Mouse (Mus musculus) liver, embryonic 13.5 days (tissue): ENCODE measurements around the gene Sos2. TPM values are rescaled to one million over a fixed set of nuclear protein-coding genes. Genes with fewer than 3 reads are reported as not detected.

Experiments
- ATAC-seq: fragments of 200-750 bp; cut with Nextera tagmentation; 2 replicates; pipeline ENCODE4 v1.8.0; 2017; ENCODE audit warnings: low read depth, mild to moderate bottlenecking, moderate number of reproducible peaks, moderate library complexity
- DNase-seq: peaks from one replicate; pipeline ENCODE4 v3.0.0; 2022
- H3K27ac ChIP-seq: fragments of 300-500 bp; sonication (generic); 2 replicates; pipeline ENCODE4 v1.5.1; 2015; ENCODE audit warnings: moderate library complexity, mild to moderate bottlenecking, inconsistent platforms
- H3K27me3 ChIP-seq: fragments of 300-500 bp; sonication (generic); 2 replicates; pipeline ENCODE4 v1.6.1; 2015; ENCODE audit warnings: mild to moderate bottlenecking, inconsistent platforms
- H3K36me3 ChIP-seq: fragments of 300-500 bp; sonication (generic); 2 replicates; pipeline ENCODE4 v1.6.1; 2015; ENCODE audit warnings: mild to moderate bottlenecking, inconsistent platforms
- H3K4me1 ChIP-seq: fragments of 300-500 bp; sonication (generic); replicated peaks from 2 replicates; pipeline ENCODE4 v1.6.1; 2015; ENCODE audit warnings: inconsistent platforms
- H3K4me2 ChIP-seq: fragments of 300-500 bp; sonication (generic); 2 replicates; pipeline ENCODE4 v1.6.1; 2015; ENCODE audit warnings: inconsistent platforms, mild to moderate bottlenecking, moderate library complexity
- H3K4me3 ChIP-seq: fragments of 300-500 bp; sonication (generic); replicated peaks from 2 replicates; pipeline ENCODE4 v1.5.1; 2015; ENCODE audit warnings: mild to moderate bottlenecking, inconsistent platforms
- H3K9ac ChIP-seq: fragments of 300-500 bp; sonication (generic); 2 replicates; pipeline ENCODE4 v1.6.1; 2015; ENCODE audit warnings: mild to moderate bottlenecking, inconsistent platforms
- H3K9me3 ChIP-seq: fragments of 300-500 bp; sonication (generic); replicated peaks from 2 replicates; pipeline ENCODE4 v1.6.1; 2016; ENCODE audit warnings: inconsistent platforms
- WGBS: fragments of 180-500 bp; shearing (Covaris S2); methylation state at CpG from one replicate; pipeline ENCODE4 v1.1.7; 2015; ENCODE audit not compliant: insufficient replicate concordance; 5-methylcytosine and 5-hydroxymethylcytosine counted together
- polyA plus RNA-seq: library from polyadenylated mRNA; unstranded; fragments of >200 nt; fragmentation: Nextera tagmentation; extraction: Ambion mirVana; gene quantifications from 2 replicates; pipeline ENCODE4 v1.2.1, GENCODE M21; 2015

Gene Sos2
- polyA plus RNA-seq, 1 experiment from 2014 or later, result 3.4 TPM

DNA sequence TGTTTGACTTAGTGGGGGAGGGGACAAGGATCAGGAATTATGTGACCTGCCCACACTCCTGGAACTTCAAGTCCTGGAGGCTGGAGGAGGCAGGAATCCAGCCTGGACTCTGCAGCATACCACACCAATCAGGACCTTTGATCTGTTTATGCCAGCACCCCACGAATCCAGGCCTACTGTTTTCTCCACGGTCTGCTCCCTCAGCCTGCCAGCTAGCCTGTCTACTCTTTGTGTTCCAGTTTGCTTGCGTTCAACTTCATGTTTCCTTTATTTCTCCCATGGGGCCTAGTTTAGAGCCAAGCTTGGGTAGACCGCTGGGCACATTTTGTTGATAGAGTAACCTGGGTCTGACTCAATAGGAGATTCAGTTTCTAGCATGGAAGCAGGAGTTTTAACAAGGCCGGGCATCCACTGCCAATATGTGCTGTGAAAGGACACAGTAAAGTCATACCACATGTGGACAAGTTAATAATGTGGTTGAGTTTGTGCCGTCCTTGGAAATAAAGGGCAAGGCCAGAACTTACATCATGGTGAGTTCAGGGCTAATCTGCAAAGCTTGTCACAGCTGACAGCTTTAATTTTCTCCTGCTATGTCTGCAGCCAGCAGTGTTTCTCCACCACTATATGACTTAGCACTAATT lies 125.3 kb downstream of the Sos2 start:
- Histone ChIP-seq H3K4me2 (no peak overlapping the region), H3K9me3 (no peaks in the 10 kb centered on the region), H3K36me3 (no peaks in the 10 kb centered on the region), H3K27ac (no peak overlapping the region), H3K4me1 (no peaks in the 10 kb centered on the region), H3K4me3 (no peak overlapping the region), H3K27me3 (no peaks in the 10 kb centered on the region), H3K9ac (no peak overlapping the region)
- no peak for ATAC-seq
- no peak for DNase-seq
- WGBS, result 63% methylated on average over 6 of the region's 6 CpGs

DNA sequence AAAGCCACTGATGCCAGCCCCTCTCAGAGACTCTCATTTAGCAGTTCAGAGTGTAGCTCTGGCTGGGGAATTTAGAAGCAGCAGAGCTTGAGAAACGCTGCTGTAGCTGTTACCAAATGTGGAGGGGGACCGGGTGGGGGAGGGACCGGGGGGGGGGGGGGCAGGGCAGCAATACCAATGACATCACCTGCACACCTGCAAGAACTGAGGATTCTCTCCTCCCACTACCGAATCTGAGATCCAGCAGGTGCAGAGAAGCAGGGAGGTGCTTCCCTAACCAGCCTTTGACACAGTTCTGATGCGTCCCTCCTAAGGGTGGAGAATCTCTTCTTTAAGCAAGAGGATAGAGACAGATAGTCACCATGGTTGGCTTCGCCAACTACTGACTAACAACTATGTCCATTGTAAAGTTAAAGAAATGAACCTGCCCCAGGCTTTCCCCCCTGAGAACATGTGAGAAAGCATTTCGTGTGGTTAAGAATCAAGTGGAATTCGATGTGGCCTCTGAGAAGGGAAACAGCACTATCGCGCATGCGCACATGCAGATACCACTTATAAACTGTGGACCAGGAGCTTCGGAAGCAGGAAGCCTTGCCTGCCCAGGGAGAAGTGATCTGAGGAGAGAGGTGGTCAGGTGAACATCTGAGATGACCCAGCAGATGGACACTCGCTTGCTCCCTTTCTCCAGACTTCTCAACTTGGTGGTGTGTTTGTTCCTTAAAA lies 136.0 kb downstream of the Sos2 start:
- no peak overlapping the region for H3K9ac ChIP-seq
- H3K4me1 ChIP-seq, result peaks cover 13% of the 10 kb centered on the region
- H3K27me3 ChIP-seq, result no peaks in the 10 kb centered on the region
- H3K4me2 ChIP-seq, result no peak overlapping the region
- no peak for DNase-seq
- H3K27ac ChIP-seq, result no peak overlapping the region
- H3K9me3 ChIP-seq, result no peaks in the 10 kb centered on the region
- H3K36me3 ChIP-seq, result no peaks in the 10 kb centered on the region
- no peak for ATAC-seq
- WGBS, result 57% methylated on average over 13 of the region's 13 CpGs
- H3K4me3 ChIP-seq, result no peak overlapping the region

DNA sequence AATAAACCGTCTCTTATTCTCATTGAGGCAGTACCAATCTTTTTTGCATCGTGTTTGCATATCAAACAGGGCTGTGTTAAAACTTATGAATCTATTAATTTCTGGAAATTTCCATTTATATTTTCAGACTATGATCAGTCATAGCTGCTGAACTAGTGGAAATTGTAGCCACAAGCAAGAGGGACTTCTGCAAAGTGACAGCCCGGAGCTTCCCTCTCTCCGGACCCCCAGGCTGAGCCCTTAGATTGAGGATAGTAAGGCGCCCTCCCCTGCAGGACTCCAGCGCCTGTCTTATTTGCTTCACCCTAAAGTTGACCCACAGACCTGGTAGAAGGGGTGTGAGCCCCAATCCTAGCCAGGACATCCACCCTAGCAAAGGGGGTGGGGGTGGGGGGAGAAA lies 136.7 kb downstream of the Sos2 start:
- Histone ChIP-seq H3K27me3 (no peaks in the 10 kb centered on the region), H3K4me1 (peaks cover 16% of the 10 kb centered on the region), H3K9me3 (no peaks in the 10 kb centered on the region), H3K27ac (no peak overlapping the region), H3K4me3 (no peak overlapping the region), H3K9ac (no peak overlapping the region), H3K4me2 (no peak overlapping the region), H3K36me3 (no peaks in the 10 kb centered on the region)
- 62% methylated on average over 6 of the region's 6 CpGs for WGBS
- no peak for DNase-seq
- no peak for ATAC-seq

DNA sequence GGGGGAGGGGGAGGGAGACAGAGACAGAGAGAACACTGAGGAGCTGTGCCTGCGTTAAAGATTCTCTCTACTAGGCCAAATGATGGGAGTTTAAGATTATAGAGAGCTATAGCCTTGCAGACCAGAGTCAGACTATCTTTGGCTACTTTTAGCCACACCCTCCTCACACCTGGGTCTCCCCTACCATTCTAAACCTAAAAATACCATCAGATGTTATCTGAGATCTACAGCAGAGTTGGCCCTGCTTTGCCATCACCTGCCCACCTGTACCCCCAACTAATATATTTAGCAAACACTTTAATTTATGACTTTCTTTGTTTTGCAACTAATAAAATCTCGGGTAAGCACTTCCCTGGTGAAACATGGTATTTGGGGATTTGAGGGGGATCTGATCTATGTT lies 137.1 kb downstream of the Sos2 start:
- no peaks in the 10 kb centered on the region for H3K27me3 ChIP-seq
- H3K4me2 ChIP-seq, result no peak overlapping the region
- H3K4me3 ChIP-seq, result no peak overlapping the region
- H3K4me1 ChIP-seq, result peaks cover 18% of the 10 kb centered on the region
- H3K27ac ChIP-seq, result no peak overlapping the region
- no peaks in the 10 kb centered on the region for H3K9me3 ChIP-seq
- 43% methylated on average over 2 of the region's 2 CpGs for WGBS
- no peaks in the 10 kb centered on the region for H3K36me3 ChIP-seq
- ATAC-seq (no peak), DNase-seq (no peak)
- H3K9ac ChIP-seq, result no peak overlapping the region

DNA sequence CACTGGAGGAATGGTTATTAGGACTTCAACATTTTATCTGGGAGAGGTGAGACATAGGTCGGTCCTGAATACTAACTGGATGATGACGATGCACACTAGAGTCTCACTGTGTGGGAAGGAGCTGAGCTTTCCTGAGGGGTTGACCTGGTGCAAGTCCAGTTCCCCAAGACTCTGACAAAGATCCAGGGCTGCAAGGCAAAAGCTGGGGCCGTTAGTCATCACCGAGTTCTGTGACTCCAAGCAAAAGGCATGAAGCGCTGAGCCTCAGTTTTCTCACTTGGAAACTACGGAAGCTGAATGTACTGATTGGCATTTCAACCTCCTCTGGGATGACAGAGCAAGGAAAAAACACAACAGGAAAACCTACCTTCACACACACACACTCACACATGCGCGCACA lies 139.3 kb downstream of the Sos2 start:
- no peak overlapping the region for H3K9ac ChIP-seq
- WGBS, result 84% methylated on average over 8 of the region's 8 CpGs
- ATAC-seq, result no peak

DNA sequence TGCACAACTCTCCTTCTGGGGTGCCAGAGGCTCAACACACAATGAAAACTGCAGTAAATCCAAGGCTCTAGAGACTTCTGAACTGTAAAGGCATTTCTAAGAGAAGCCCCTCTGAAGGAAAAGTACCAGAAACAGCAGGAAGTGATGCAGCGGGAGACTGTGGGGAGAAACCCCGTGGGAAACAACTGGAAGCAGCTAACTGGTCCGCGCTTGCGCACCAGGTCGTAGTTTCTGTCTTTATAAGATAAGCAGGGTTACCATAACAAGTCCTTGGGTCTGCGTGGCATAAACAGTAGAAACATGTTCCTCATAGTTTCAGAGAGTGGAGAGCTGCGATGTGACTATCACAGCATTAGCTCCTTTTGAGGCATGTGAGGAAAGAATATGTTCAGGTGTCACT lies 140.0 kb downstream of the Sos2 start:
- H3K4me1 ChIP-seq, result peaks cover 47% of the 10 kb centered on the region
- no peaks in the 10 kb centered on the region for H3K27me3 ChIP-seq
- ATAC-seq (peak; percentile 34; the same call in 1 of the 2 replicates), DNase-seq (peak; percentile 38)
- no peaks in the 10 kb centered on the region for H3K9me3 ChIP-seq
- peak overlapping the region; percentile 47 for H3K4me2 ChIP-seq
- H3K4me3 ChIP-seq, result peak overlapping the region; percentile 18; the same call in 1 of the 2 replicates
- no peaks in the 10 kb centered on the region for H3K36me3 ChIP-seq
- H3K27ac ChIP-seq, result no peak overlapping the region
- WGBS, result 23% methylated on average over 8 of the region's 8 CpGs
- H3K9ac ChIP-seq, result 0 out of 2 replicates have a peak overlapping the region, but pooled peaks have one; percentile 33

More for the DNA sequence above, 139.3 kb downstream of the Sos2 start:
- H3K4me1 ChIP-seq, result peaks cover 39% of the 10 kb centered on the region
- no peaks in the 10 kb centered on the region for H3K27me3 ChIP-seq
- no peak overlapping the region for H3K27ac ChIP-seq
- DNase-seq, result no peak
- H3K36me3 ChIP-seq, result no peaks in the 10 kb centered on the region
- H3K9me3 ChIP-seq, result no peaks in the 10 kb centered on the region
- H3K4me3 ChIP-seq, result no peak overlapping the region
- H3K4me2 ChIP-seq, result no peak overlapping the region

DNA sequence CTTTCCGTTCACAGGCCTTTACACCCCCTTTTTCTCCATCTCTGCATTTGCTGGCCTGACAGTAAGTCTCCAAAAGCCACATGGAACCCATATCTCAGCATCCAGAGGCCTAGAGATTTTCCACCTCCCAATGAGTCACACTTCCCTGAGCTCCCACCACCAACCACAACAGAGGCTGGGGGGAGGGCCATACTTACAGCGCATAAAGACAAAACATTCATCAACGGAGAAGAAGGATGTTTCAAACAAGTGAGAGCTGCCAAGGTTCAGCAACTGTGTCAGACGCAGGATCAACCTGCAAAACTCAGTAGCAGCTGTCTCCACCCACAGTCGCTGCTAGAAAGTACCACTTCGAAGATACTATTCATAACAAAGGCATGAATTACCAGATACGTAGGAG lies 142.3 kb downstream of the Sos2 start:
- no peak overlapping the region for H3K4me2 ChIP-seq
- H3K27ac ChIP-seq, result no peak overlapping the region
- H3K9ac ChIP-seq, result no peak overlapping the region
- peaks cover 49% of the 10 kb centered on the region for H3K4me1 ChIP-seq
- no peak for ATAC-seq
- no peaks in the 10 kb centered on the region for H3K9me3 ChIP-seq
- H3K36me3 ChIP-seq, result no peaks in the 10 kb centered on the region
- no peak for DNase-seq
- no peak overlapping the region for H3K4me3 ChIP-seq
- whole genome bisulfite sequencing, result 32% methylated on average over 7 of the region's 7 CpGs
- no peaks in the 10 kb centered on the region for H3K27me3 ChIP-seq

DNA sequence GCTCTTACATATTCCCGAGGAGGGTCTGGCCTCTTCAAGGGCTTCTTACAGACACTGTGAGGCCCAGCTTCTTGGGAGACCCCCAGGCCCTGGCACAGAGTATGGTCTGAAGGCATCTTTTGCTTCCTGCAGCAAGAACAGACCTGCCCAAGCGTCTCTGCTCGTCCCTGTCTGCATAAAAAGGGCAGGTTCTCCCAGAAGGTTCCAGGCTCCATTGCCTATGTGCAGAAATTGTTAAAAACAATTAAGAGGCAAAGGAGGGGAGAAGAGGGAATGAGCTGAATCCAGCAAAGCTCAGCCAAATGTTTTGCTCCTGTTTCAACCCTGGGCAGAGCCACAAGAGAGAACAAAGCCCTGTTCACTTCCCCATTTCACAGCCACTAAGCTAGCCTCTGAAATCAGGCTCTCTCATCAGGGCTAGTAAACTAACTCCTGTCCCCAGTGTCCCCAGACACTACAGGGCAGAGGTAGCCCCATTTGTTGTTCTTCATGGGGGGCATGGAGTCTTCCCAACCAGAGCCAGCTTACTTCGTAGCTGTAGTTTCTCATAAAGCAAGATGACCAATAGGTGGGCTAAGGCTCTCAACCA lies 143.2 kb downstream of the Sos2 start:
- no peak; the same call in 1 of the 2 replicates for ATAC-seq
- Histone ChIP-seq H3K4me3 (peak overlapping the region; percentile 21; the same call in 1 of the 2 replicates), H3K9ac (peak overlapping the region; percentile 42), H3K4me1 (peaks cover 49% of the 10 kb centered on the region), H3K9me3 (no peaks in the 10 kb centered on the region), H3K27ac (peak overlapping the region; percentile 71), H3K36me3 (no peaks in the 10 kb centered on the region), H3K27me3 (no peaks in the 10 kb centered on the region), H3K4me2 (peak overlapping the region; percentile 59)
- no peak for DNase-seq
- WGBS, result 25% methylated on average over 4 of the region's 4 CpGs

DNA sequence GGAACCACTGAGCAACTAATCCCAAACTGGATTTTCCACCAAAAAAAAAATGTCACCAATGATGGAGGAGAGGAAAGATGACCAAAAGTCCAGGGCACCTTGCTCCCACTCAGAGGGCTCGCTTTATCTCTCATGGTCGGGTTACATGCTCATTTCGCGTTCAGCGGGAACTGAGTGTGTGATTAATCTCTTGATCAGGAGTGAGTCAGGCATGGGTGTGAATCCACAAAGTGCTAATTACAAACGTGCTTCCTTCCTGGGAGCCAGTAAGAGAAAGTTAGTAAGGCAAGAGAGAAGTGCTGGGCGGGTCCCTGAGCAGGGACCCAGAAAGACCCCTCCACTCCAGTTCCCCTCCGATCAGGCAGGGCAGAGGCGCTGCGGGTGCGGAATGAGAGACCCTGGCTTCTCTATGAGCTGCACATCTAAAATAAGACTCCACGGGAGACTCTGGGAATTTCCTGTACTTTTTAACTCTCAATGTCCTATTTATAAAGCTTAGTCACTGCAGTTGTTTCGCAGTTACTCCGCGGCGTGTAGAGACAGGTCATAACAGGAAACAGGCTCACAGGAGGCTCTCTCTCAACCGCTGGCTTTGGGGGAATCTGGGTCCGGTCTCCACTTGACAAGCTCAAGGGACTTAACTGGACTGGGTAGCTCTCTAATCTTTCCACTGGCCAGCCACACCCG lies 143.8 kb downstream of the Sos2 start:
- Histone ChIP-seq H3K27me3 (no peaks in the 10 kb centered on the region), H3K4me2 (peak overlapping the region; percentile 59), H3K4me3 (peak overlapping the region; percentile 21), H3K27ac (peak overlapping the region; percentile 71), H3K9me3 (no peaks in the 10 kb centered on the region), H3K36me3 (no peaks in the 10 kb centered on the region), H3K9ac (peak overlapping the region; percentile 42), H3K4me1 (peaks cover 49% of the 10 kb centered on the region)
- peak; percentile 39 for ATAC-seq
- WGBS, result 3% methylated on average over 19 of the region's 19 CpGs
- no peak for DNase-seq

DNA sequence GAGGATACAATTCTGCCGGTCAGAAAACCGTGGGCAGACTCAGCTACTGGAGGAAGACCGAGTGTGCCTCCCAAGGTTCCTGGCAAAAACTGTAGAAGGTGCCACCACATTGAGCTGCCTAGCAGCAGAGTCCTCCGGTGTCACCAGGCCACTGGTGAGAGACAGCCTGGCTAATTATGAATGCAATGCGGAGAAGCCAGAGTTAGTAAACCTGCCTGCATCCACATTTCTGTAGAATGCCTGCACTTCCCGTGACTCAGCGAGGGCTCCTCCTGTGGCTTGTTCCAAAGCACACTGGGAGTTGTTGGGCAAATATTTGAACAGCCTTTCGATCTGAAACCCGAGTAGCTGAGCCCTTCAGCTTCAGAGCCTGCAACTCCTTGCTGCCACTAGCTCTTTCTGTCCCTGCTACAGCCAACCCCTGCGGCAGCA lies 144.4 kb downstream of the Sos2 start:
- H3K9me3 ChIP-seq, result no peaks in the 10 kb centered on the region
- peak overlapping the region; percentile 59 for H3K4me2 ChIP-seq
- peak overlapping the region; percentile 71 for H3K27ac ChIP-seq
- WGBS, result 15% methylated on average over 10 of the region's 10 CpGs
- no peaks in the 10 kb centered on the region for H3K27me3 ChIP-seq
- peaks cover 49% of the 10 kb centered on the region for H3K4me1 ChIP-seq
- peak; percentile 60 for ATAC-seq
- no peak for DNase-seq
- no peaks in the 10 kb centered on the region for H3K36me3 ChIP-seq
- peak overlapping the region; percentile 42 for H3K9ac ChIP-seq
- peak overlapping the region; percentile 21 for H3K4me3 ChIP-seq

DNA sequence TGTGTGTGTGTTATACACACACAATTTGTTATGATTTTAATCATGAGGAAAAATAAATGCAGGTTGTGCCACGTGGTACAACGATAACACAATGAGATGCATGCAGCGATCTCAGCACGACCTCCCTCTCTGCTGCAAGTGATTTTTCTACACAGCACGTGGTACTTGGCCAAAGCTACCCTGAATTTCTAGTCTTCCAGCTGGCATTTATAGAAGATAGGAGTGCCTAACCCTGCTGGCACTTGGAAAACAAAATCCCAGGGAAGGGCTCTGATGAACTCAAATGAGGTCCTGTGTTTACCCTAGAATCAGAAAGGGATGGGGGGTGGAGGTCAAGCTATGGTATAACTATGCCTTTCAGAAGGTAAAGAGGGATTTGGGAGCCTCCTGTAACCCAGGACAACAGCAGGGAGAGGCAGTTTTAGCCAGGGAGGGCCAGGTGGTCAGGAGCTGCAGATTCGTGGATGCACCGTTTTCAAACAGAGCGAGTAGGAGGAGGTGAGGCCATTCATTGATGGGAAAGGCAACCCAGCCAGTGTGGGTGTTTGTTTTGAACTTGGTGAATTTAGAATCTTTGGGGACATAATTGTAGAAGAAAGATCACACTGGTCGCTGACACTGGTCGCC lies 144.9 kb downstream of the Sos2 start:
- Histone ChIP-seq H3K27me3 (no peaks in the 10 kb centered on the region), H3K27ac (peak overlapping the region; percentile 71), H3K36me3 (no peaks in the 10 kb centered on the region), H3K9ac (no peak overlapping the region), H3K4me1 (peaks cover 45% of the 10 kb centered on the region), H3K9me3 (no peaks in the 10 kb centered on the region), H3K4me3 (0 out of 2 replicates have a peak overlapping the region, but pooled peaks have one; percentile 21), H3K4me2 (peak overlapping the region; percentile 59; the same call in 1 of the 2 replicates)
- 63% methylated on average over 10 of the region's 10 CpGs for WGBS
- ATAC-seq, result no peak
- DNase-seq, result no peak
